Mouse (Mus musculus) splenic B cell, adult 2 months (primary cell): ENCODE measurements around the gene Mdga1.
A peak's percentile ranks its signal among the peaks of the same experiment; 100 is the strongest.

Source experiments
- DNase-seq: peaks from one replicate; pipeline ENCODE4 v3.0.0-alpha.2; 2011; ENCODE audit warnings: low read depth, low spot score
- H3K27me3 ChIP-seq: 2 replicates; pipeline ENCODE4 v1.6.1; 2012; ENCODE audit warnings: mild to moderate bottlenecking, low read length, moderate library complexity, mixed read lengths; ENCODE audit not compliant: control insufficient read depth, poor library complexity, insufficient read depth, severe bottlenecking
- H3K36me3 ChIP-seq: 2 replicates; pipeline ENCODE4 v1.6.1; 2012; ENCODE audit warnings: mild to moderate bottlenecking, low read length, moderate library complexity, mixed read lengths; ENCODE audit not compliant: control insufficient read depth, poor library complexity, insufficient read depth, severe bottlenecking

Gene Mdga1

DNA sequence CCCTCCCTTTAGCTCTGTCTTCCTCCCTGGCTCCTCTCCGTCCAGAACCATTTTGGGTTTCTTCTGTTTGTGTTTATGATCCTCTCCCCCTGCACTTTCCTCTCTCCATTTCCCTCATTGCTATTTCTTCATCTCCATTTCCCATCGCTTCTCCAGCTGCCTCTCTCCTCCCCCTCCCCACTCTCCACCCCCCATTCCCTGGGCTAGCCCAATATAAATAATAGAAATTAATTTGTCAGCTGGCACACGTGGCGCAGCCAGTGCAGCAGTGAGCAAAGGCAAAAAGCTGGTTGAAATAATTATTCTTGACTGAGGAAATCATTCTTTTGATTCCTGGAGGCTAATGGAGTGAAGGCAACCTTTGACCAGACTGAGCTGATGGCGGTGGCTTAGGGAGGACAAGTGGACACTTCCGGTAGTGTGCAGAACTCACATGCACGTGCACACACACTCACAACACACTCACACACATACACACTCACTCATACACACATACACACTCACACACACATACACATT is at the start of gene Mdga1:
Gene Mdga1, minus strand, starts transcription at position 51 of the 519 bp plus-strand sequence.
- H3K36me3 ChIP-seq, result no peaks in the 10 kb centered on the region
- no peak for DNase-seq

DNA sequence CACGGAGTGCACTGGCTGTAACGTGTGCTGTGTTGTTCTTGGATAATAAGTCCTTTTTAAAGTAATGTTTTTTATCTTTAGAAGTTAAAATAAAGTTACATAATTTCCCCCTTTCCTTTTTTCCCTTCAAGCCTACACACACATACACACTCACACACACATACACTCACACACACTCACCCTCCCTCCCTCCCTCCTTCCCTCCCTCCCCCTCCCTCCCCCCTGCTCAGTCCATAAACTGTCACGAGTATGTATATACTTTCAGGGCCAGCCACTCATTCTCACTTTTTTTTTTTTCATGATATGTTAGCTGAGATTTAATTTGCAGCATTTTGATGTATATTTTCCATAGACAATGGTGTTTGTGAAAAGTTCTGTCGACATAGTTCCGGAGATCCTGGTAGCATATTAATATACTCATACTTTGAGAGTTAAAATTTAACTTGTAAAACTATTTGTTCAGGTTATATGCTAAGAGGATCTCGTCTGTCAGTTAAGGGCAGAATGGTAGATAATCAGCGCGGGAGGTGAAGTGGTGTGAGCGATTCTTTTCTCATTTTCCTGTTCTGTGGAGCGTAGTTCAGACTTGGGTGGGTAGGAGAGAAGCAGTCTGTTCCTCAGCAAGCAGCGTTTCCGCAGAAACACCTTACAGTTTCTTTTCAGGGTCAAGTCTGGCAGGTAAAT is 49.2 kb upstream of the Mdga1 start:
- no peak for DNase-seq
- H3K36me3 ChIP-seq, result 0 out of 2 replicates have a peak, but pooled peaks cover under 1% of the 10 kb centered on the region

More for the DNA sequence above, at the start of gene Mdga1:
- no peaks in the 10 kb centered on the region for H3K27me3 ChIP-seq

DNA sequence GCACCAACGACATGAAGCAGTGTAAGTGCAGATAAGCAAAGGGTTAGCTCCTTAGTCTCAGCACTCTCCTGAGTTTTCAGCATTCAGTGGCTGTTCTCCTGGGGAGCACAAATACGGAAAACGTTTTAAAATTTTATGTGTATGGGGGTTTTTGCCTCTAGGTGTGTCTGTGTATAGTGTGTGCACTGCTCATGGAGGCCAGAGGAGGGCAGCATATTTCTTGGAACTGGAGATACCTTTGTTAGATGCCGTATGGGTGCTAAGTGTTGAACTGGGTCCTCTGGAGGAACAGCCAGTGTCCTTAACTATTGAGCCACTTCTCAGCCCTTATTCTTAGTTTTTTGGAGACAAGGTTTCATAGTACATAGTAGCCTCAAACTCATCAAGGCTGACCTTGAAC is 44.8 kb upstream of the Mdga1 start:
- Histone ChIP-seq H3K36me3 (0 out of 2 replicates have a peak, but pooled peaks cover 1% of the 10 kb centered on the region), H3K27me3 (no peaks in the 10 kb centered on the region)
- DNase-seq, result peak; percentile 27

More for the DNA sequence above, 49.2 kb upstream of the Mdga1 start:
- no peaks in the 10 kb centered on the region for H3K27me3 ChIP-seq

DNA sequence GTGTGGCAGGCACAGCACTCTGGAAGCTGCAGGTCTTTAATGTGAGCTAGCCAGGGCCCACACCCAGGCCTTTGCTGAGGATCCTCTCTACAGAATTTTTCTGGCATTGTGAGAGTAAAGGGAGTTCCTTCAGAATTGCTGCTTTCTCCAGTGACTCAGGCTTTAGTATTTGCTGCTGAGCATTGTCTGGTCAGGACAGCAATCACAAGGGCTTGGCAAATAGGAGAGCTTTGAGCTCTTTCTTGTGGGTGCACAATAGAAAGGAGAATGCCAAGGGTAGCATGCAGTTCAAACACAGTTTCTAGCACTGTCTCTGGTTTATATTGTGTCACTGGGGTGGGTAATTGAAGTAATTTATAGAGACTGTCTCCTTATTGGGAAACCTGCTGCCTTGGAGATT is 38.5 kb upstream of the Mdga1 start:
- Histone ChIP-seq H3K36me3 (no peaks in the 10 kb centered on the region), H3K27me3 (no peaks in the 10 kb centered on the region)
- DNase-seq, result no peak

DNA sequence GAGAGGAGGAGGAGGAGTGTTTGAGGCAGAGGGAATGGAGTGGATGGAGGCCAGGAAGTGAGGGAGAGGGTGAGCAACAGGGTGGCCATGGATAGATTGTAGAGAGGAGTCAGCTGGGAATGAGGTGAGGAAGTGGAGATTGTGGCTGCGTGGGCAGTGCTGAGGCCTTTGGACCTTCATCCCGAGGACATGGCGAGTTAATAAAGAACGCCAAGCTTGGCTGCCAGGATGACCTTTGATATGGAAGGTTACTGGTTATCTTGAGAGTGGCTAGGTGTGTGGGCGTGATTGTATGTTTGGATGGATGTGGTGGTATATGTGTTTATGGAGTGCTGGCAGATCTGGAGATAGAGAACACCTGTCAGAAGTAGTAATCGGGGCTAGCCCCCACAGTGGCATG is 38.0 kb upstream of the Mdga1 start:
- H3K27me3 ChIP-seq, result no peaks in the 10 kb centered on the region
- DNase-seq, result no peak
- no peaks in the 10 kb centered on the region for H3K36me3 ChIP-seq

DNA sequence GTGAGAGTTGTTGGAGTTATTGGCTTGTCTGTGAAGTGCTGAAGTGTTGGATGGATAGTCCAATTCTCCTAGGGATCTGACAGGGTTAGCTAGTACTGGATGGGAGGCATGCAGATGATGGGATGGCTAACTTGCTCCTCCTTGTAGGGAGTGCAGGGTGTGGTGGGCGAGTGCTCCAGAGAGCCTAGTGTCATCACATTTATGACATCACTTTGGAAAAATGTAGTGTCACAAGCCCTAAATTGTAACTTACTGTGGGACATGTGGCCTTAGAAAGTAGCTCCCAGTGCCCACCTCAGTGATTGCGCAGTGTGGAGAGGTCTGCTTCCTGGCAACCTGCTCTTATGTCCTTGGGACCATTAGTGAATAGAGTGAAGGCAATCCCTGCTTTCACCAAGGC is 37.0 kb upstream of the Mdga1 start:
- Histone ChIP-seq H3K27me3 (no peaks in the 10 kb centered on the region), H3K36me3 (no peaks in the 10 kb centered on the region)
- DNase-seq, result no peak

DNA sequence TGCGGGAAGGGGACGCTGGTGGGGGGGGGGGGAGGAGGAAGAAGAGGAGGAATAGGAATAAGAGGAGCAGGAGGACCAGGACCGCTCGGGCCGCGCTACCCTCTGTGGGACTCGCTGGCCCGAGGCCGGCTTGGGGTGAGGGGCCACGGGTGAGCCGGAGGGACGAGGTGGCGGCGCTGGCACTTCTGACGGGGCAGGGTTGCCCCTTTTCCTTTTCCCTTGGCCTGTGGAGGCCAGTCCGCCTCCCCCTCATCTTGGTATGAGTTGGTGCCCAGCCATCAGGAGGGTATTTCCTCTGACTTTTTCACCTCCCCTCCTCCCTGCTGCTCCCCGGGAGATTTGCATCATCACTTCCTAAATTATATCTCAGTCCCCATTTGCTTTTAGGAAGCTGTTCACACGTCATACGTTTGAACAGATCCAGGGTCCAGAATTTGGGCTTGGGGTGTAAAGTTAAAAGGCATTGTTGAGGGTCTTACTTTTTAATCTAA is 35.6 kb upstream of the Mdga1 start:
- Histone ChIP-seq H3K27me3 (no peaks in the 10 kb centered on the region), H3K36me3 (no peaks in the 10 kb centered on the region)
- DNase-seq, result peak; percentile 70

DNA sequence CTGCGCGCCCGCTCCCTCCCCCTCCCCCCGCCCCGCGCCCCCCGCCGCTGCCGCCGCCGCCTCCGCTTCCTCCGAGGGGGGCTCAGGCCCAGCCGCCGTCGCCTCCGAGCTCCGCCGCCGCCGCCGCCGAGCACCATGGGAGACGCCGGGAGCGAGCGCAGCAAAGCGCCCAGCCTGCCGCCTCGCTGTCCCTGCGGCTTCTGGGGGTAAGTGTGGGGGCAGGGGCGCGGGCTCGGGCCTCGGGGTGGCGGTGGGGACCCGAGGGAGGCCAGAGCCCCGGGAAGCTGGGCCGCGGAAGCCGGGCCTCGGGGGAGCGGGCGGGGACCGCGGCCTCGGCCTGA is 35.2 kb upstream of the Mdga1 start:
- Histone ChIP-seq H3K27me3 (no peaks in the 10 kb centered on the region), H3K36me3 (no peaks in the 10 kb centered on the region)
- no peak for DNase-seq

DNA sequence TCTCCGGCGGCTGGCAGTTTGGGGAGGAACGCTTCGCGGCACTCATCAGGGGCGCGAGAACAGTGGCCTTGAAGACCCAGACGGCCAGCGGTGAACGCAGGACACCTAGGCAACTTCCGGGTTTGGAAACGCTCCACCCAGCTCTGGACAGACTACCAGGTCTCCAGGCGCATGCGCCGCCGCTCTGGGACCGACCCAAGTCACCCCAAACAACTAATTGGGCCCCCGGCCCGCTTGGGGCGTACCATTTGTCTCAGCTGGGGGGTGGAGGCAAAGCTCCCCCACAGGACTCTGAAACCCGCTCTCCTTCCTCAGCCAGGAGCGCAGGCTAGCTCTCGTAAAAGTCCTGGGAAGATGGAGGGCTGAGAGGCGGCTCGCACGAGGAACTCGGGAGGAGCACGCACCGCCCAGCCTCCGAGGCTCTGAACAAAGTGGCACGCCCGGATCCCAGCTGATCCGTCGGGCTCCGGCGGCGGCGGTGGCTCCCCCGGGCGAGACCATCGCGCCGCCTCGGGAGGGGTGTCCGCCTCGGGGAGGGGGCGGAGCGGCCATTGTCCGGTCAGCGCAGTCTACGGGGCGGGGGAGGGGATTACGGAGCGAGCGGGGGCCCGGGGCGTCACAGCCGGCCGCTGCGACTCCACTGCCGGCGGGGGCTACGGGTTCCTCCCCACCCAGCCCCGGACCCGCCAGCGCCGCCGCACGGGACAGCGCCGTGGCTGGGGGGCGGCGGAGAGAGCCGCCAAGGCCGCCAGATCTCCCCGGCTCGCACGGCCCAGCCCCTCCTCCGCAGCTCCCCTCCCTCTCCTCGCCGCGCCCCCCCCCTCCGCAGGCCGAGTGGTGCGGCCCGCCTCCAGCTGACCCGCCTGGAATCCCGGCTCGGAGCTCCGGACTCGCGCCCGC is 34.6 kb upstream of the Mdga1 start, which contains the start of gene Zfand3:
Gene Zfand3, plus strand, starts transcription at position 531 of the 900 bp plus-strand sequence.
- Histone ChIP-seq H3K27me3 (no peaks in the 10 kb centered on the region), H3K36me3 (no peaks in the 10 kb centered on the region)

DNA sequence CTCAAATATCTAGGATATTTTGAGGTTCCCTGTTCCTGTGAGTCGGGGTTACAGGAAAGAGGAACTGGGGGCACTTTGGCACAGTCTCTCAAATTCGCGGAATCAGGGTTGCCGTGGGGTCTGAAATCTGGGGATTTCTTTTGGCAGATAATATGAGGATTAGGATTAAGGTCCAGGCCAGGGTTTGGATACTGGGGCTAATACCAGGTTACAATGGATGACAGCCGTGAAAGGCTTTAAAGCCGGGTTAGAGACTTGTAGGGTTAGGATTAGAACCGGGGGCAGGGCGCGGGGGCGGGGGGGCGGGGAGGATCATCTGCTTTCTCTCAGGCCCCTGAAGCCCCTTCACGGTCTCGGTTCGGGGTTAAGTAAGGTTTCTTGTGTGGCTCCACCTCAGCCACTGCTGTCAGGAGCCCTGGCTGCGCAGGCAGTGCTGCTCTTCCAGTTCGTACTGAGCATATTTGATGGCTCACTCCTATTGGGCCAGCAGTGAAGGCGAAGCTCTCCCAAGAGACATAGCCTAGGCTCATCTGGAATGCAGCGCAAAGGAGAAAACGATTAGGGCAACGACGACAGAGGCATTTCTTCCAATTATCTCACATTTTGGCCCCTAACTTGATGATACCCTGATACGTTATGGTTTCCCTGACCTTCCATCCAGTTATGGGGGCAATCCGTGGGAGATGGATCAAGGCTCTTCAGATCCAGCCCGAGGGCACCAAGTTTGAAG is 28.8 kb upstream of the Mdga1 start:
- no peaks in the 10 kb centered on the region for H3K27me3 ChIP-seq
- H3K36me3 ChIP-seq, result no peaks in the 10 kb centered on the region
- no peak for DNase-seq

More for the DNA sequence above, 34.6 kb upstream of the Mdga1 start, which contains the start of gene Zfand3:
- DNase-seq, result peak; percentile 92

DNA sequence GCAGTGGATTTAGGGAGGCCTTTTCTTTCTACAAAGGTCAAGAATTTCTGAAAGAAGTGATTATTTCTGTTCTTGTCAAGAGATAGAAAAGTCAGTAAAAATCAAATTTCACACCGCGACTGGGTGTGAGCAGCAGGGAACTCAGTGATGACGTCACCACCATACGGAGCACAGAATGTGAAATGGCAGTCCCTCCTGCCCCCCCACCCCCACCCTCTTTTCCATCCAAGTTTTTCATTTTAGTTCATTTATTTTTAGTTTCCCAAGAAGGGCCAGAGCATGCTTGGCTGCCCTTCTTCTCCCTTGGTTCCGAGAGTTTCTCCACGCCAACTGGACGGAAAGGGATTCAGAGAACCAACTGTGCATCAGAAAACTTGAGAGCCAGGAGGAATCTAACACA is 27.8 kb upstream of the Mdga1 start:
- no peak for DNase-seq
- no peaks in the 10 kb centered on the region for H3K27me3 ChIP-seq
- H3K36me3 ChIP-seq, result no peaks in the 10 kb centered on the region

DNA sequence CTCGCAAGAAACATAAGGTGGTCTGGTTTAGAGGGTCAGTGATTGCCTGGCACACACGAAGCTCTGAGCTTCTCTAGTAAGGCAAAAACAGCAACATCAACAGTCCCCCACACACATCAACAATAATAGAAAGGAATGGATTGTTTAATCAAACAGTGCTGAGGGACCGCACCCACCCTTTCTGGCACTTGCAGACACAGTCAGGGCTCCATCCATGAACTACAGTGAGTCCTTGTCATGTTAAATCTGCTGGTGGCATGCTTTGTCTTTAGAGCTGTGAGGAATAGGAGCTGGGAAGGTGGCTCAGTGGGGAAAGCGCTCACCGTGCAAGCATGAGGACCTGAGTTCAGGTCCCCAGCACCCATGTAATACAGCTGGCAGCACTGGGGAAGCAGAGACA is 26.1 kb upstream of the Mdga1 start:
- Histone ChIP-seq H3K36me3 (no peaks in the 10 kb centered on the region), H3K27me3 (no peaks in the 10 kb centered on the region)
- DNase-seq, result no peak

DNA sequence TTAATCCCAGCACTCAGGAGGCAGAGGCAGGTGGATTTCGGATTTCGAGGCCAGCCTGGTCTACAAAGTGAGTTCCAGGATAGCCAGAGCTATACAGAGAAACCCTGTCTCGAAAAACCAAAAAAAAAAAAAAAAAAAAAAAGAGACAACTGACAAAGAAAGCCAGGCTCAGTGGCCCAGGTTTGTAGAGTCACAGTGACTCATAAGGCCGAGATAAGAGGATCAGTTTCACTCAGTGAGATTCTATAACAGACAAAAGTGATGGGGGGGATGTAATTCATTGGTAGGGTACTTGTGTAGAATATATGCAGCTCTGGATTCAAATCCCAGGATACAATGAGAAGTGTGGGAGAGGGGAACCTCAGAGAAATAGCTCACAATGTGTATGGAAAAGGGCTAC is 24.6 kb upstream of the Mdga1 start:
- no peaks in the 10 kb centered on the region for H3K27me3 ChIP-seq

DNA sequence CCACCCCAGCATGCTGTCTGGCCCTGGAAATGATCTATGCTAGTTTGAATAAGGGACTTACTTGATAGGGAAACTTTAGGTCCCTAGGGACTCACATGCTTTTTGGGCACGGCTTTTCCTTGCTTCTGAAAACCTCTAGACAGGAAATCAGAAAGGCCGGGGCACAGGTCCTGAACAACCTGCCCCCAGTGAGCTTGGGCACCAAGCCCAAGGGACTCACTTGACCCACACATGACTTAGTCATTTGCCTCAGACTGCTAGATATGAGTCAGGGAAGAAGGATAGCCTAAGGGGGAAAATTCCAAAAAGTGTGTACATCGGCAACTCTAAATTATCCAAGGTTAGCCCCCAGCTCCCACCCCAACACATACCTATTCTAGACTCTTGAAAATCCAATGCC is 24.1 kb upstream of the Mdga1 start:
- no peak for DNase-seq
- Histone ChIP-seq H3K27me3 (no peaks in the 10 kb centered on the region), H3K36me3 (no peaks in the 10 kb centered on the region)

More for the DNA sequence above, 24.6 kb upstream of the Mdga1 start:
- H3K36me3 ChIP-seq, result no peaks in the 10 kb centered on the region
- DNase-seq, result no peak
